Mouse (Mus musculus) lung, adult 2 months (tissue): ENCODE measurements at regions not wholly inside any gene's neighbourhood (a gene's known extent, or its start where the extent isn't known, plus 50 kb on each side); places are given as distances from the start of the nearest gene placed in this dataset.

Source experiments
- CTCF ChIP-seq: fragments of 200-500 bp; IDR thresholded peaks from 2 replicates; pipeline ENCODE4 v1.5.1; 2011; ENCODE audit warnings: mild to moderate bottlenecking, low read length, control low read depth; ENCODE audit not compliant: insufficient read depth
- POLR2A ChIP-seq: fragments of 200-500 bp; IDR thresholded peaks from 2 replicates; pipeline ENCODE4 v1.6.1; 2011; ENCODE audit warnings: low read depth, mild to moderate bottlenecking, control low read depth, low read length, borderline replicate concordance; ENCODE audit errors: extremely low read depth

DNA sequence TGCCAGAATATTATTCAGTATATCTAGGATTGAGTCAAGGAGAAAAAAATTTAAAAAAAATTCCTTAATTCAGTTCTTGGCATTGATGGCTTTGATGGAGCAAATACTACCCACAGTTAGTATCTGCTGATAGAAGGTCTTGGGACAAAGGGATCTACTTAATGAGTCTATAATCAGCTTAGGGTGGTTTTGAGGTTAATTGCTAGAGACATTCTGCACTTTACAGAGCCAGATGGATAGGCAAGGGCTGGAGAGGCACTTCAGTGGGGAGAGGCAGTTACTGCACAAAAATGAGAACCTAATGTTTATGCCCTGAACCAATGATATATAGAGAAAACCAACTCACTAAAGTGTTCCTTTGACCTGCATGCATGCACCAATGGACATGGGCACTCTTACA, 51.8 kb upstream of the Lsm8 start:
- TF ChIP-seq CTCF (no peak), POLR2A (no peak)
